Mouse (Mus musculus) heart, embryonic 14.5 days (tissue): ENCODE measurements at regions not wholly inside any gene's neighbourhood (a gene's known extent, or its start where the extent isn't known, plus 50 kb on each side); places are given as distances from the start of the nearest gene placed in this dataset.

Source experiments
- ATAC-seq: fragments of 200-750 bp; cut with Nextera tagmentation; 2 replicates; pipeline ENCODE4 v1.8.0; 2017; ENCODE audit warnings: low read depth, moderate TSS enrichment; ENCODE audit not compliant: insufficient number of reproducible peaks, insufficient read depth, low FRiP score
- H3K27ac ChIP-seq, 2 experiments: fragments of 200-500 bp in 1 of 2; fragments of 300-500 bp in 1 of 2; sonication (generic) in 1 of 2; replicated peaks in 1 of 2; 2 replicates each; pipeline ENCODE4 v1.5.1; 2012 to 2014; ENCODE audit warnings: low read depth in 2 of 2, low read length in 2 of 2, control low read depth in 1 of 2, mild to moderate bottlenecking in 1 of 2, mixed read lengths in 1 of 2; ENCODE audit not compliant: control insufficient read depth in 1 of 2, insufficient read depth in 1 of 2
- H3K27me3 ChIP-seq: fragments of 300-500 bp; sonication (generic); 2 replicates; pipeline ENCODE4 v1.6.1; 2014; ENCODE audit warnings: mild to moderate bottlenecking, low read length, control low read depth; ENCODE audit not compliant: control insufficient read depth, insufficient read depth
- H3K36me3 ChIP-seq: fragments of 300-500 bp; sonication (generic); 2 replicates; pipeline ENCODE4 v1.6.1; 2014; ENCODE audit warnings: mild to moderate bottlenecking, control low read depth, low read length, mixed read lengths; ENCODE audit not compliant: control insufficient read depth, insufficient read depth
- H3K4me1 ChIP-seq, 2 experiments: fragments of 200-500 bp in 1 of 2; fragments of 300-500 bp in 1 of 2; sonication (generic) in 1 of 2; 2 replicates each; pipeline ENCODE4 v1.6.1; 2012 to 2014; ENCODE audit warnings: low read length in 2 of 2, control low read depth in 1 of 2, mixed read lengths in 1 of 2; ENCODE audit not compliant: control insufficient read depth in 2 of 2, insufficient read depth in 2 of 2
- H3K4me2 ChIP-seq: fragments of 300-500 bp; sonication (generic); 2 replicates; pipeline ENCODE4 v1.6.1; 2014; ENCODE audit warnings: mild to moderate bottlenecking, low read length
- H3K4me3 ChIP-seq, 2 experiments: fragments of 200-500 bp in 1 of 2; fragments of 300-500 bp in 1 of 2; sonication (generic) in 1 of 2; 2 replicates each; pipeline ENCODE4 v1.5.1; 2012 to 2014; ENCODE audit warnings: low read length in 2 of 2, mild to moderate bottlenecking in 2 of 2, control low read depth in 1 of 2, low read depth in 1 of 2, moderate library complexity in 1 of 2; ENCODE audit not compliant: control insufficient read depth in 1 of 2, insufficient read depth in 1 of 2
- H3K9ac ChIP-seq: fragments of 300-500 bp; sonication (generic); 2 replicates; pipeline ENCODE4 v1.6.1; 2014; ENCODE audit warnings: mild to moderate bottlenecking, low read length
- H3K9me3 ChIP-seq: fragments of 300-500 bp; sonication (generic); 2 replicates; pipeline ENCODE4 v1.6.1; 2016; ENCODE audit warnings: low read length, control low read depth; ENCODE audit not compliant: control insufficient read depth
- WGBS: fragments of 180-500 bp; shearing (Covaris S2); extraction: QIAGEN DNeasy Blood & Tissue Kit; methylation state at CpG from one replicate; pipeline ENCODE4 v1.1.7; 2014; 5-methylcytosine and 5-hydroxymethylcytosine counted together

DNA sequence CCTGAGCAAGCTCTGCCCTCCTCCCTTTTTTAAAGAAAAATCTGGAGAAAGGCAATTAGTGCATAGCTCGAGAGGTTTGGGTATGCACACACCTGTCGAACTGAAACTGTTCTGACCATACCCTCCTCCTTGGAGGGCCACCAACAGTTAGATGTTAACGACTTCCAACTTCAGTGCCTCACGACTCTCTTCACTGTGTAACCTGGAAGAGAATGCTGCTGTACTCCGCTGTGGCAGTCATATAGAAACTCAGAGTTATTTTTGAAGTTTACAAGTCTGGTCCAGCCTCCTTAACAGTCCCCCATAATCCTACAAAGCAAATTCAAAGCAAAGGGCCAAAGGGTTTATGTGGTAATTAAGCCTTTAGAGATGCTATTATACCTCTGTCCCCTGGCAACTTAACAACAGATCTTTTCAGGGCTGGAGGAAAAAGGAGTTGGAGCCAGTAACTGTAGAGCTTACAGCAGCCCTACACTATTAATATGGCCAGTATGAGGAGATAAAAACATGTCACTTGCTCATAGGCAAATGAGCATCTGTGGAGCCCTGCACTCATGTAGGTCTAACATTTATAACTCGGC lies 51.7 kb upstream of the 1700066M21Rik start:
- Histone ChIP-seq H3K27me3 (no peaks in the 10 kb centered on the region), H3K36me3 (no peaks in the 10 kb centered on the region), H3K9me3 (no peaks in the 10 kb centered on the region), H3K4me1 (no peaks in the 10 kb centered on the region), H3K4me2 (no peak overlapping the region), H3K4me3 (no peak overlapping the region), H3K9ac (no peak overlapping the region), H3K27ac (no peak overlapping the region)
- no peak for ATAC-seq
- WGBS, result 78% methylated on average over 6 of the region's 6 CpGs
